Mouse (Mus musculus): ENCODE results near the gene Nt5c2.

DNA sequence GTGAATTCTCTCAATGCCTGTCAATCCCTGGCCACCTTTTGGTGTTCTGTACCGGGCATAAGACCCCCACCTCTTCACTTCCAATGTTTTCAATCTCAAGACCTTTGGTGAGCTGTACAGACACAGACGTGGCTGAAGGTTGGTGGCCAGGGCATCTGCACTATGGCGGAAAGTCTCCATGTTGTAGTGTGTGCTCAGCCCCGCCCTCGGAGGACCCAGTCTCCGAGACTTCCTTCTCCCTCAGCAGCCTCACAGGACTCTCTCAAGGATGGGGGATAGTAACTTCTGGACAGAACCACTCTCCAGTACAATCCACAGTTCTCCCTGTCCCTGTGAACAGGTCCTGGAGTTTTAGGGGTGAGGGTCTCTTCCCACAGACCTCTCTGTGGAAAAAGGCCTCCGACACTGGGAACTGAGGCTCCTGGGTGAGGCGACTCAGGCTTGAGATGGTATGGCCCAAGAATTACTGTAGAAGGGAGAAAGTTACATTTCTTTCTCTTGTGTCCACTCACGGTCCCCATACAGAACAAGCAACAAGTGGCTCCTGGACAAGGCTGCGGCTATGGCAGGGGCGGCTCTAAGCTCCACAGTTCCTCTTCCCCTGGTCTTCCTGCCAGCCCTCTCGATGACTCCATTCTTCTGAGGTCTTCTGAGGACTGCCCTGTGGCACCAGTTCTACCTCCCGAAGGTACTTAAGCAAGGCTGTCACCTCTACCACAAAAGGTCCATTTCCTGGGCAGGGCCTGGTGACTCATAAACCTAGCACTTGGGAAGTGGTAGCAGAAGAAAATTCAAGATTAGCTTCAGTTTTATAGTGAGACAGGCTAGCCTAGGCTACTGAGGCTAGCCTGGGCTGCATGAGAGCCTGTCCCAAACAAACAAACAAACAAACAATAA, 30.0 kb downstream of the Nt5c2 start:
- TF ChIP-seq GATA1 (IDR thresholded peaks at IDR 0.05; ENCODE audit: borderline replicate concordance, low read length) (no peak), POLR2AphosphoS5 (IDR thresholded peaks at IDR 0.05; ENCODE audit: insufficient replicate concordance, low read depth, low read length) (no peak), CTCF (IDR thresholded peaks at IDR 0.05; ENCODE audit: low read depth, low read length) (no peak)
